Mouse (Mus musculus): ENCODE results near the gene Zfp710.

The Zfp710 gene

DNA sequence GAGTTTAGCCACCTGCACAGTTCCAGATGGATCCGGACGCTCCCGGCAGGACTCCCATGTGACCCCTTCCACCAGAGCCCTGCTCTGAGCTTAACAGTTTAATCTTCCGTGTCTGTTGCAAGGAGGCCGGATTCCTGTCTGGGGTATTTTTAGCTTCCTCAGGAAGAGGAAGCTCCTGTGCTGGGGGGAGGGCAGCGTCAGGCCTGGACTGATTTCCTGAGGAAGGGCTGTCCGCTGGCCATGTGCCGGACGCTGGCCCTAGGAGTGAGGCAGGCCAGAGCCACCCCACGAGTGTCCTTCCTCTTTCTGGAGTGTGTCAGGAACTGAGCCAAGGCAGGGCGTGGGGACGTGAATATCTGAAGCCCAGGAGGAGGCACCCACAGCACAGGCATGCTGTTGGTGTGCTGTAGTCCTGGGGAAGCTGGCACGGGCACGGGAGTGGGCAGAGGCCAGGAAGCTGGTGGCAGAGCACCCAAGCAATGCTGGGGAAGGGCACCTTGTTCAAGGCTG is 54.2 kb downstream of the Zfp710 start:
- DNase-seq (ENCODE audit: low spot score in 2 of 2), result peak in 1 of 2 experiments; percentile 29

DNA sequence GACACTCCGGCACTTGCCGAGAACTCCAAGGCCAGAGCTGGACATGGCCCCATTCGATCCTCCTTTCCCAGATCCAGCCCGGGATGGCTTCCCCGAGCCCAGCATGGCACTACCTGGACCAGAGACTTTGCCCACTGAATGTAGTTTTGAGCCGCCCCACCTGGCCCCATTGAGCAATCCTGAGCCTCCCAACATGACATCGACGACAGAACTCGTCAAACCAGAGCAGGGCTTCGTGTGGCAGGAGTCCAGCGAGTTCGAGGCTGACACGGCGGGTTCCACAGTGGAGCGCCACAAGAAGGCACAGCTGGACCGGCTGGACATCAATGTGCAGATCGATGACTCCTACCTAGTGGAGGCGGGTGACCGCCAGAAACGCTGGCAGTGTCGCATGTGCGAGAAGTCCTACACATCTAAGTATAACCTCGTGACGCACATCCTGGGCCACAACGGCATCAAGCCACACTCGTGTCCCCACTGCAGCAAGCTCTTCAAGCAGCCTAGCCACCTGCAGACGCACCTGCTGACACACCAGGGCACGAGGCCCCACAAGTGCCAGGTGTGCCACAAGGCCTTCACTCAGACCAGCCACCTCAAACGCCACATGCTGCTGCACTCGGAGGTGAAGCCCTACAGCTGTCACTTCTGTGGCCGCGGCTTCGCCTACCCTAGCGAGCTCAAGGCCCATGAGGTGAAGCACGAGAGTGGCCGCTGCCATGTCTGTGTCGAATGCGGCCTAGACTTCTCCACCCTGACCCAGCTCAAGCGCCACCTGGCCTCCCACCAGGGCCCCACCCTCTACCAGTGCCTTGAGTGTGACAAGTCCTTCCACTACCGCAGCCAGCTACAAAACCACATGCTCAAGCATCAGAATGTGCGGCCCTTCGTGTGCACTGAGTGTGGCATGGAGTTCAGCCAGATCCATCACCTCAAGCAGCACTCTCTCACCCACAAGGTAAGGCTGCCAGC is 57.3 kb downstream of the Zfp710 start:
- no peak for DNase-seq (ENCODE audit: low spot score in 2 of 2)

DNA sequence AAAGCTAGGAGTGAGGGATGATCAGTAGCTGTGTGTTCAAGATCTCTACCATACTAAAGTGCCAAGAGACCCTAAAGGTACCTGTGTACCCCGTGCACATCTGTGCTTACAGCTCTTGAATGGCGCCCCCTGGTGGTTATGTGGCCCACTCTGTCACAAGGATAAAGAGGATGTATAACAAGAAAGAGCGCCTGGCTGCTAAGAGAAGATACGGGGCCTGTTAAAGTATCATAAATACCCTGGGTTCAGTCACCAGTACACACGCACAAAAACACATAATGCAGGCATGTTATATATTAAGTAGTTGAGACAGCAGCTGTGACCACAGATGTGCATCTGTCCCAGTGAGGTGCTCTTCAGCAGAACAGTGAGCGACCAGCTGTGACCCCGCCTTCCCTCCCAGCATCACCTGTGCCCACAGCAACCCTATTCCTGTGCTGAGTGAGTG is 59.9 kb downstream of the Zfp710 start:
- DNase-seq (ENCODE audit: low spot score in 2 of 2), result peak; percentile 32 to 67

DNA sequence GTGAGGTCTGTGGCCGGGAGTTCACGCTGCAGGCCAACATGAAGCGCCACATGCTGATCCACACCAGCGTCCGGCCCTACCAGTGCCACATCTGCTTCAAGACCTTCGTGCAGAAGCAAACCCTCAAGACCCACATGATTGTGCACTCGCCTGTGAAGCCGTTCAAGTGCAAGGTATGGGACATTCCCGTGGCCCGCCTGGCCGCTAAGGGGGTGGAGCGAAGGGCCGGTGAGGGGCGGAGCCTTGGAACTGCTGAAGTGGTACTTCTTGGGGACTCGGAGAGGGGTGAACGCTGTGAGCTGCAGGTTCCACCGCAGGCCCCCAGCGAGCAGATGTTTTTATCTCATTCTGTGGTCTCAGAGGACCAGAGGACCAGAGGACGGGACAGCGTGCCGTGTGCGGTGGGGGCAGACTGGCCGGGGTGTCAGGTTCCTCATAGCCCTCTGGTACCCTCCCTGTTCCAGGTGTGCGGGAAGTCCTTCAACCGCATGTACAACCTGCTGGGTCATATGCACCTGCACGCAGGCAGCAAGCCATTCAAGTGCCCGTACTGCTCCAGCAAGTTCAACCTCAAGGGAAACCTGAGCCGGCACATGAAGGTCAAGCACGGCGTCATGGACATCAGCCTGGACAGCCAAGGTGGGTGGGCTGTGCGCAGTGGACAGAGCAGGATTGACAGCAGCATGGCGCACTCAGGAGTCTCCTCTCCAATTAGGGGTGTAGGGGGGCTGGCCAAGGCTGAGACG is 61.5 kb downstream of the Zfp710 start:
- DNase-seq (ENCODE audit: low spot score in 2 of 2), result no peak

DNA sequence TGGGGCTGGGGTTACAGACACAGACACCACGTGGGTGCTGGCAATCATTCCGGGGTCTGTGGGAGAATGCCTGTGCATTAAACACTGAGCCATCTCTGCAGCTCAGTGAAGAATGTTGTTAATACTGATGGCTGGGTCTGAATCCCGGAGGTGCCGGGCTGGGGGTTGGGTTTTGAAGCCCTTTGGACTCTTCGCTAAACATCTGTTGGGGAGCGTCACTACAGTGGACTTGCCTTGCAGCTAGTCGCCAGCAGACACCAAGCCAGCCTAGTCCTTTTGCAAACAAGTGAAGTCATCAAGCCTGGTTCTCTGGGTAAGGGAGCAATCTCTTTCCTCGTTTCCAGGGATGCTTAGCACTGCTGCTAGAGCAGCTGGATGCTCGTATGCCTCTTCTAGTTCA is 63.6 kb downstream of the Zfp710 start:
- no peak for DNase-seq (ENCODE audit: low spot score in 2 of 2)

DNA sequence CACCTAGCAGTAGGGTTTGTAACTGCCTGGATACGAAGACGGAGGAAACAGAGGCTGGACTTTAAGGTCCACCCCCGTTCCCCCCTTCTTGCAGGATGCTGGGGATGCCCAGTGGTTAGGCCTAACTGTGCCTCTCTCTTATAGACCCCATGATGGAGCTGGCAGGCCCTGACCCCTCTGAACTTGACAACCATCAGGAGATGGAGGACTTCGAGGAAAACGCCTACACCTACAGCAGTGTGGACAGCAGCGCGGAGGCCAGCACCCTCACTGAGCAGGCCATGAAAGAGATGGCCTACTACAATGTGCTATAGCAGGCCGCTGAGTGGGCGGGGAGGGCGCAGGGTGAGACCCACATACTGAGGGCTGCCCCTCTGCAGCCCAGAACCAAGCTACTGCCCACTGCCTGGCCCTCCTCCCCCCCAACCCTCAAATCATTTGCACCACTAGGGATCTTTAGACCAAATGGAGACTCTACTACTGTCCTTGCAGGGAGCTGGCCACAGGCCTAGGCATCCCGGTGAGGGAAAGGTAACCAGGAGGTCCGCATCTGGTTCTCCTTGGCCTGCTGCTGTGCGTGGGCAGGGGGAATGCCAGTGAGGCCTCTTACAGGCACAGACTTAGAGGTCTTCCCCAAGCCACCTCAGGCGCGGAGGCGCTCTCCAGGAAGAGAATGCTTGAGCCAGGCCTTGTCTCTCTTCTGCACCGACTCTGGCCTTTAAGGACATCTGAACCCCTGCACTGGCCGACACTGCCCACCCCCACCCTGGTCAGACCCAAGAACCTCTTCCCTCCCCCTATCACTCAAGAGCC is 65.8 kb downstream of the Zfp710 start:
- no peak for DNase-seq (ENCODE audit: low spot score in 2 of 2)

DNA sequence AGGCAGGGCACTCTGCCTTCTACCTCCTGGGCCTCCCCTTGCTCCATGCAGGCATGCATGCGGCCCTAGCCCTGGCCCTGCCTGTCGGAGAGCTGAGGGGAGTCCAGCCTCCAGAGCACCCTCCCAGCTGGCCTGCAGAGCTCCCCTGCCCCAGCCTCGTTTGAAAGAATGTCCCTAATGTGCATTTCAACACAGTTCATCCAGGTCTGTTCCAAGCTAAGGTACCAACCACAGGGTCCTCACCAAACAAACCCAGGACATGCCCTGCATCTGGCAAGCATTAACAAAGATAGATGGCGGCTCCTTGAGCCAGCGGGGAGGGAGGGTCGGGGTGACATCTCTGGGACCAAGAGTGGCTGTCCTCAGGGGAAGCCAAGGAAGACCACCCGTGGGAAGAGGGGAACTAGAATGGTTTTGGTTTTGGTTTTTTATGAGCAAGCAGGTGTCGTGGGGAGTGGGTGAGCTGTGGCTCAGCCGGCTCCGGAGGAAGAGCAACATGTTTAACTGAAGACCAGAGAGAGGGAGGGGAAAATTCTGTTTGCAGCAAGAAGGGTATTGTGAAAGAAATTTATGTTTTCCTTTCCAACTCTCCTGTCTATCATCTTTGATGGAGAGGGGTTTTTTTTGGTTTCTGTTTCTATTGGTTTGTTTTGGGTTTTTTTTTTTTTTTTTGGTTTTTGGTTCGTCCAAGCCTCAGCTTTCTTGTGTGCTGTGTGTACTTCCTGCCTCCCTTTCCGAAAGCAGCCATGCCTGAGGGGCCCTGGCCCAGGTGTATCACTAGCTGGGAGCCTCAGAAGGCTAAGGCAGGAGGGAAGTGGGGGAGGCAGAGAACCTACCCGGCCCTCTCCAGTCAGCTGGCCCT is 66.6 kb downstream of the Zfp710 start:
- DNase-seq (ENCODE audit: low spot score in 2 of 2), result no peak

DNA sequence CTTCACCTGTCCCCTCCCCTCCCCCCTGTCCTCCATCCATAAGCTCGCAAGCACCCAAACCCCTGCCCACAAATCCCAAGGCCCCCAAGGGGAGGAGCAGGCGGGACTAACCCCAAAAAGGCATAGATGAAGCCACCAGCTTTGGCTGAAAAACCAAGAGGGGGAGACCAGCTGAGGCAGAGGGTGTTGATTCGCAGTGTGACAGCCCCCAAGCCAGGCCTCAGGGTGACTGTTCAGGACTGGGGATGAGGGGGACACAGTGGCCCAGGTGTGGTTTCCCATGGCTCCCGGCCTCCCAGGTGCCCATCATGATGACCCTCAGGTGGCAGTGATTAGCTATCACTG is 67.2 kb downstream of the Zfp710 start:
- no peak for DNase-seq (ENCODE audit: low spot score in 2 of 2)

DNA sequence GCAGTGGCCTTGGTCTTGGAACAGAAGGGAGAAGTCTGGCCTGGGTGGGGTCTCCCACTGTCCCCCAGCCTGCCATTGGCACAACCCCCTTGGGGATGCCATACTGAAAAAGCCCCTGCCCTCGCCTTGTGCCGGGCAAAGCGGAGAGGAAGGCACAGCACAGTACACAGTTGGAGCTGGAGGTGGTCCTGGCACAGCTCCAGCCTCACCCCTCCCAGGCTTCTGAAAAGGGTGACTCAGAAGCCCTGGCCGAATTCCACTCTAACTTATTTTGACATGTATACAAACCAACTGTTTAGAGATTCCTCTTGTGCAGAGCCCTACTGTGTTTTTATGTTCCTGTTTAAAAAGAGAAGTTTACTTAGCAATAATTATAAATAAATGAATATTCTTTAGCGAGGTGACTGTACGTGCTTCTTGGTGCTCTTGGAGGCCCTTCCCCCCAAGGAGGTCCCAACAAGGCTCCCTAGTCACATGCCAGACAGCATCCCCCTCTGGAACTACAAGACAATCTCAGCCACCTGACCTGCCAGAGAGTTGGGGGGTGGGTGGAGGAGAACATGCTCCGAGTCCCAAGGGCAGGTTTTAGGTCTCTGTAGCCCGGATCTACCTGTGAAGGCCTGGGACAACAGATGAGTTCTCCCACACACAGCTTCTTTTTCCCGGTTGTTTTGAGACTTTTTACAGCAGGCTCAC is 67.9 kb downstream of the Zfp710 start:
- DNase-seq (ENCODE audit: low spot score in 2 of 2), result no peak

DNA sequence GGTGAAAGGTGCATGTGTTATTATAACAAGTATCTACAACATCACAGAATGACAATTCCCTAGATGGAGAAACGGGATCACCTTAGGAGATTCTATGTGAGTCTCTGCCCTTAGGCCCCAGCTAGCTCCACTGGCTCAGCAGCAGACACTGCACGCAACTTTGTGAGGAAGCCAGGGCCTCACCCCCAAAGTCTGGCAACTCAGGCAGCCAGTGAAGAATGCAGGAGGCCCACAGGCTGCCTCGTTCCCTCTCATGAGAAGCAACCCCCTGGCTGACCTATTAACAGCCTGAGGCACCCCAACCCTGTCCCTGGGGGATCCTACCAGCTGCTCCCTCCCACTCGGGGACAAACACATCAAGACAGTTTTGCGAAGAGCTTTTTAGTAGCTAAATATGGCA is 69.9 kb downstream of the Zfp710 start:
- no peak for DNase-seq (ENCODE audit: low spot score in 2 of 2)

DNA sequence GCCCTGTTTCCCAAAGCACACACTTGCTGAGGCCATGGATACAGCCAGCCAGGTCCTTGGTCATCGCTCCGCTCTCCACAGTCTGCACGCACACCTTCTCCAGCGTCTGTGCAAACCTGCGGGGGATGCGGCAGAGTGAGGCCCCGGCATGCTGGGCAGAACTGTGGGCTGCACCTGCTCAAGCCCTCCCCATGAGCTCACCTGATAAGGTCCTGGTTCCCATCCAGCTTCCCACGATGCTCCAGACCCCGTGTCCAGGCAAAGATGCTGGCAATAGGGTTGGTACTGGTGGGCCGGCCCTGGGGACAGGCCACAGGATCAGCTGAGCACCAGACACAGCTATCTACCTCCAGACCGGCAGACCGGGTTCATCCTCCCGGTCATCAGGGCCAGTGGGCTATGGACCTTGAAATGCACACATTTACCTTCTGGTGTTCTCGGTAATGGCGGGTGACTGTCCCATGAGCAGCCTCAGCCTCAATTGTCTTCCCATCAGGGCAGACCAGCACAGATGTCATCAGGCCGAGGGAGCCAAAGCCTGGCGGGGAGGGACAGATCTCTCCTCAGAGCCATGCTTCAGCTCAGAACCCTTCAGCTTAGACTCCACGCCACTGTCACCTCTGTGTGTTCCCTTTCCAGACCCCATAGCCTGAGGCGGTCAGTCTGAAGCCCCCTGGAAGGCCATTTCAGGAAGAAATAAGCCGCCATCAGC is 71.1 kb downstream of the Zfp710 start:
- no peak for DNase-seq (ENCODE audit: low spot score in 2 of 2)

DNA sequence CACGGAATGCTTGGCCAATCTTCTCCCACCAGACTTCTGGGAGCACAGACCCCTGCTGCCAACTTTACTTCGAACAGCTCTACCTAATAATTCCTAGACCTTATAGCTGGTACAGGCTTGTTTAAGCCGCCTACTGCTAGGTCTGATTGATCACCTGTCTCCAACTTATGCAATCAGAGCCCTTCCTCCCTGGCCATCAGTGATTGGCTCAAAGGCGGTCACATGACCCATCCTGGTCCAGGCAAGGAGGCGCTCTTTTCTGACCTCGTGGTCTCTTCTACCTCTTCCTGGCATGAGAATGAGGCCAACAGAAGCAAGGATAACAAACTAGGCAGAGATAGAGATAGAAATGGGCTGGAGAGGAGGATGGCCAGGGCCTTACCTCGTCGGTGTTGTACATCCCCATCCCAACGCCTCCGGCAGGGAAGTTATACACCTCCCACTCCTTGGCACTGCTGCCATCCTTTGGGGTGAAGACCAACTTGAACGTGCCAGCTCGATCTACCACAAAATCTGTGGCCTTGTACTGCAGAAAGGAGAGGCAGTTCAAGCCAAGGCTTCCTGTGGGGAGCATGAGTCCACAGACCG is 73.9 kb downstream of the Zfp710 start:
- DNase-seq (ENCODE audit: low spot score in 2 of 2), result no peak

DNA sequence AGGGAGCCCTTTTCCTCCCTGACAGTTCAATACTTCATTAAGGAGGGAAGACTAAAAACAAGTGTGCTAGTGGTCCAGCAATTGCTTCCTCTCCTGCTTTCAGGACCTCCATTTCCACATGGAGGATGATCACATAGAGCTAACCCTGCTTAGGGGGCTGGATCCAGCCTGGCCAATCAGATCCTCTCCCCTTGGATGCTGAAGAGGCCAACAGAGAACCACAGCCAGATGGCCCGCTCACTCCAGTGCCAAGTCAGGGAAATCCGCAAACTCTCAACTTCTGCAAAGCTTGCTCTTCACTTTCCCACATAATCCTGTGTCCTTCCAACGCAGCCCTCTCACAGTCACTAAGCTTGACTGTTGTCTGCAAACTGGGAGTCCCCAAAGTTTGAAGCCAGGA is 78.7 kb downstream of the Zfp710 start:
- no peak for DNase-seq (ENCODE audit: low spot score in 2 of 2)

DNA sequence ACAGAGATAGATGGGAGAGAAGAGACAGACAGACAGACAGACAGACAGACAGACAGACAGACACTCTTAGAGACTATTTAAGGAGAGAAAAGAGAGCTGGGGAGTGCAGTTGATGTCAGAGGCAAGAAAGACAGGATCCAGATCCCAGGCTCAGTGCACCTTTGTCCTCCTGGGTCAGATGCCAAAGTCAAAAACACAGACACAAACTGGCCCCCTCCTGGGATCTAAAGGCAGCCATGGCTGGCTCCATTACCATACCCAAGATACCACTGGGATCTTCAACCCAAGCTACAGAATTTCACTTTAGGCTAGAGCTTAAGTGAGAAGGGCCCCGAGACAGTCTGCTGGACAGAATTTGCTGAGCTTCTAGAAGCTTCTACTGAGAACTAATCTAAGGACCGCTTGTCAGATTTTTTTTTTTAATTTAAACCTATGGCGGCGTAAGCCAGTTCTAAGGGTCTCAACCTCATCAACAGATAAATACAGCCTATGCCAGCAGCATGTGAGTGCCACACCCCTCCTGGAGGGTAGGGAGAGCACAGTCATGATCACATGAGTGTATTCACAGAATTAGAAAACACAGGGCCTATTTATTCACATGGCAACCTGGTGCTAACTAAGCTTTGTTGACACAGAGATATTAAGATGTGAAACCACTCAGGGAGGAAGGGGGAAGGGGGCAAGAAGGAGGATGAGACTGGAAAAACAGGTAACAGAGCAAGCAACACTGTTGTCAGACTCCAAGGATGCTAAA is 81.2 kb downstream of the Zfp710 start:
- no peak for DNase-seq (ENCODE audit: low spot score in 2 of 2)

DNA sequence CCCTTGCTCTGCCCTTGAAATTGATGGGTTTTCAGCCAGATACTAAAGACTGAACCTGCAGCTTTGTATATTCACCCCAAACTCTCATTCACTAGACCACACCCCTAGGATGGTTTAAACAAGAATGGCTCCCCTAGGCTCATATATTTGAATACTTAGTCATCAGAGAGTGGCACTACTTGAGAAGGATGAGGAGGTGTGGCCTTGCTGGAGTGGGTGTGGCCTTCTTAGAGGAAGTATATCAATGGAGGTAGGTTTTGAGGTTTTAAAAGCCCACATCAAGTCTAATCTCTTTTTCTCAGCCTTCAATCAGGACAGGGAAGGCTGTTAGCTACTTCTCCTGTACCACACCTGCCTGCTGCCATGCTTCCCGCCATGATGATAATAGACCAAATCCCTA is 81.8 kb downstream of the Zfp710 start:
- DNase-seq (ENCODE audit: low spot score in 2 of 2), result peak in 1 of 2 experiments; percentile 22

DNA sequence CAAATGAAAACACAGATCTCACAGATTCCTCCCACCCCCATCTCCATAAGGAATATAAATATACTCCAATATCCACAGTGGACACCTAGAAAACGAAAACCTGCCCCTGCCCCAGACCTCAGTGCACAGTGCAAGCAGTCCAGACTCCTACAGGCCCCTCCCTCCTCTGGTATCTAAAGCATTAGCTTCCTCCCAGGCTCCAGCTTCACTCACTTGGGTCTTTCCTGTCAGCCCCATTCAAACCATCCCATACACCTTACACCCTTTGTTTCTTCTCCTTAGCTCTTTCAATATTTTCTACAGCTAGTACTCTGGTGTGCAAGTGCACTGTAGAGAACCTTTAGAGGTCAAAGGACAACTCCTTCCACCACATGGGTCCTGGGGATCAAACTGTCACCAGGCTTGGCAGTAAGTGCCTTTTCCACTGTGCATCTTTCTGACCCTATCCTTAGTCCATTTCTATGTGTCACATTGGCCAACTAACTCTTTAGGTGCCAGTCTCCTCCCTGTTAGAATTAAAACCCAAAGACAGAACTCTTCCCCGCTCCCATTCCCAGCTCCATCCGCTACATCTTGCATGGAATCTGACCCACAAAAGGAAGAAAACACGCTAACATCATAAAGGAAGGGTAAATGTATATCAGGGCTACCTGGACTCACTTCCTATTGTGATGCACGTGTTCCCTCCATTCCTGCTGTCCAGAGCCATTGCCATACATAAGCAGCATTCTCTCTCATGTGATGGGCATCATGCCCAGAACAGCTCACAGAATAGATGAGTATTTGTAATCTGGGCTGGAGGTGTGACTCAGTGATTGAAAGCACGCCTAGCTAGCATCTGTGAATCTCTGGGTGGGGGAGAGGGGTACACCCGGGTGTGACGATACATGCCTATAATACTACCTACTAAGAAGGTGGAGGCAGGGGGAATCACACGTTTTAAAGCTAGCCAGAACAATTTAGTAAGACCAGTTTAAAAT is 86.7 kb downstream of the Zfp710 start:
- DNase-seq (ENCODE audit: low spot score in 2 of 2), result no peak

DNA sequence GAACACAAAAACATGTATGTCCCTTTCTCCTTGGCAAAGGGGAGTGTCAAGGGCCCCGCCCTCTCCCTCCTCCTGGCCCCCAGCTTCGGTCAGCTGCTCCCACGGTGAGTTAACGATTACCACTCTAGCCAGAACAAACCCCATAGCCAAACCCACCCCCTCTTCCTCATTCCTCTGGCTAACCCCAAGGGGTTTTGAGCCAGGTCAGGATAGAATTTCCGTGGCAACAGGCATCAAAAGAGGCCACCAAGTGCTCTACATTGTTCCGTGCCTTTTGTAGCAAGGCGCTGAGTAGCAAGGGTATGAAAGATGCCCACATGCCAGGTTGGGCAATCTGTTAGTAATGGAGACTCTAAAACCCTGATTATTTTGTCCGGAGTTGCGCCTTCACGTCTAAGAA is 89.4 kb downstream of the Zfp710 start:
- no peak for DNase-seq (ENCODE audit: low spot score in 2 of 2)
